Mouse (Mus musculus): ENCODE measurements around the gene Folr1.

DNA sequence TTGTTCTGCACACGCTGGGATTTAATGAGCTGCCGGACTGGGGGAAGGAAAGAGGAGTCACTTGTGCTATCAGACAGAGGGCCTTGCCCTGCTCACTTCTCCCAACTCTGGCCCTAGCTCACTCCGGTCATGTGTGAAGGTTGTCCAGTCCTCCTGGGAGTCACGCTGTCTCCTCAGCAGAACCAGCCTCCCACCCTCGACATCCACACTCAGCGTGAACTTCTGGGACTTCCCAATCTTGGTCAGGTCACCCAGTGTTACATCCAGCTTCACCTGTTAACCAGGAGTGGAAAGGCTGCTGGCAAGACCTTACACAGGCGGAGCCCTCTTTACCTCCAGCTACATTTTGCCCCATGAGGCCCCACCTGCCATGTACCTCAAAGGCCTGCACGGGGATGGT lies 39.2 kb downstream of the Folr1 start:
- no peak for TF ChIP-seq POLR2A (IDR thresholded peaks at IDR 0.05; ENCODE audit: borderline replicate concordance, insufficient read depth, low read length)
- TF ChIP-seq CTCF (IDR thresholded peaks at IDR 0.05; ENCODE audit: borderline replicate concordance, insufficient read depth, low read depth, low read length): no peak

All from cerebellum, adult 2 months (tissue).